Mouse (Mus musculus): ENCODE results near the gene 1700025G04Rik. TPM values are rescaled to one million over a fixed set of nuclear protein-coding genes. Genes with fewer than 3 reads are reported as not detected.

The 1700025G04Rik gene
- polyA plus RNA-seq, 1 experiment from 2014 or later = 17.3 TPM

DNA sequence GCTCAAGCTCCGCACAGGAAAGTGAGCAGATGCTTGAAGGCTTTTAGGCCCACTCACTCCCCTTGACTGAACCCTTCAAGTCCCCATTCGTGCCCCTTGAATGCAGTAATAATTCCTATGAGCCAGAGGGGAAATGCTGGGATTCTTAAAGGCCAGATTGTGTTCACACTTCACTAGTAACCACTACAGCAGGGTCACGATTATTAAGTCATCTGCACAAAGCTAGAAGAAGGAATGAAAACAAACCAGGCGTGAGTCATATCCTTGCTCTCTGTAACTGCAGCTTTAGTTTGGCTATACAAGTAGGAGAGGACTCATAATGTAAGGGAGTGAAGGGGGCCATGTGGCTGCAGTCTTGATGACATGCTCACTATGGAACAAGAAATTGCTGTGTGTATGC lies 182.9 kb downstream of the 1700025G04Rik start:
- Histone ChIP-seq H3K9me3 (replicated peaks; ENCODE audit: control insufficient read depth, low read length) (no peaks in the 10 kb centered on the region), H3K9ac (ENCODE audit: low read length) (no peak overlapping the region), H3K27me3 (ENCODE audit: control insufficient read depth, insufficient read depth, low read length) (no peaks in the 10 kb centered on the region), H3K4me1 (ENCODE audit: control insufficient read depth, insufficient read depth, low read length) (no peaks in the 10 kb centered on the region), H3K27ac (ENCODE audit: low read length) (no peak overlapping the region), H3K4me3 (replicated peaks; ENCODE audit: low read length) (no peak overlapping the region), H3K4me2 (ENCODE audit: low read depth, low read length) (no peak overlapping the region), H3K36me3 (ENCODE audit: control insufficient read depth, insufficient read depth, low read length) (no peaks in the 10 kb centered on the region)
- ATAC-seq (ENCODE audit: insufficient read depth, low FRiP score) = no peak
- 66% methylated on average over 4 of the region's 4 CpGs for WGBS

- ATAC-seq (ENCODE audit: insufficient read depth, low FRiP score) = no peak
- 78% methylated on average over 12 of the region's 12 CpGs for WGBS
- H3K27me3 ChIP-seq (ENCODE audit: control insufficient read depth, insufficient read depth, low read length) = no peaks in the 10 kb centered on the region
- H3K4me2 ChIP-seq (ENCODE audit: low read depth, low read length) = no peak overlapping the region
- H3K9ac ChIP-seq (ENCODE audit: low read length) = no peak overlapping the region
- no peak overlapping the region for H3K27ac ChIP-seq (ENCODE audit: low read length)
- H3K9me3 ChIP-seq (replicated peaks; ENCODE audit: control insufficient read depth, low read length) = no peaks in the 10 kb centered on the region
- H3K4me3 ChIP-seq (replicated peaks; ENCODE audit: low read length) = no peak overlapping the region
- no peaks in the 10 kb centered on the region for H3K4me1 ChIP-seq (ENCODE audit: control insufficient read depth, insufficient read depth, low read length)
- H3K36me3 ChIP-seq (ENCODE audit: control insufficient read depth, insufficient read depth, low read length) = no peaks in the 10 kb centered on the region
Observed at GRCm38 (mm10) chr1:151900706-151901360, 189.1 kb downstream of the 1700025G04Rik start.

DNA sequence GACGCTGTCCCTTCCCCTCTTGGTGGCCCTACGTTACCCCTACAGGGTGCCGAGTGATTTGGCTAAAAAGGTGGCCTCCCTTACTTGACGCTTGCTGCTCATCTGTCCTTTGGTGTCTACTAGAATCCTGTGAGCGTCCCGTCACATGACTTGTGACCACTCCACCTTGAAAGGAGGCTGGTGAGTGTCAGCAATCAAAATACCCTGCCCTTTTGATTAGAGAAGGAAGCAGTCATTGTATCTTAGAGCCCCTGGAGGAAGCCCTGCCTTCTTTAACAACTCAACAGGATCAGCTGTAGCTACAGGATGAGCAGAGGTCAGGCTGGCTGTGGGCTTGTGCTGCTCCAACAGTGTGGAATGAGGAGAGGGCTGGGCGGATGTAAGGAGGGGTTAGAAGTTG lies 190.0 kb downstream of the 1700025G04Rik start:
- ATAC-seq (ENCODE audit: insufficient read depth, low FRiP score) = no peak

DNA sequence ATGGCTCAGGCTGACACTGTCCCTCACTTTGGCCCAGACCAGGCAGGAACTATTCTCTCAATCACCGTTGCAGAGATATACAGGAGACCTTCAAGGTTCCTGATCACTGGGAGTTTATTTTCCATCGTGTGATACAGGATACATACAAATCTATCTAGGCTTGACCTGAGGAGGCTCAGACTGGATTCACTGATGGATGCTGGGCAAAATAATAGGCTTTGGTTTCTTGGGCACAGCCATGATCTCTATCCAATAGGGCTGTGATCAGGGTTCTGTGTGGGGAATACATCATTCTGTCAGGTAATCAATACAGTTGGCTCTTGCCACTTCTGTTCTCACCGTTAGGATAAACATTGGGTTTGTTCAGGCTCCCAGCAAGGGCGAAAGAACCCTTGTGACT lies 194.5 kb downstream of the 1700025G04Rik start:
- H3K4me1 ChIP-seq (ENCODE audit: control insufficient read depth, insufficient read depth, low read length) = peaks cover 7% of the 10 kb centered on the region
- no peak for ATAC-seq (ENCODE audit: insufficient read depth, low FRiP score)
- no peaks in the 10 kb centered on the region for H3K9me3 ChIP-seq (replicated peaks; ENCODE audit: control insufficient read depth, low read length)
- H3K36me3 ChIP-seq (ENCODE audit: control insufficient read depth, insufficient read depth, low read length) = no peaks in the 10 kb centered on the region
- H3K27ac ChIP-seq (ENCODE audit: low read length) = no peak overlapping the region
- H3K27me3 ChIP-seq (ENCODE audit: control insufficient read depth, insufficient read depth, low read length) = no peaks in the 10 kb centered on the region
- no peak overlapping the region for H3K4me2 ChIP-seq (ENCODE audit: low read depth, low read length)
- WGBS = 55% methylated on average over 4 of the region's 4 CpGs
- H3K4me3 ChIP-seq (replicated peaks; ENCODE audit: low read length) = no peak overlapping the region
- no peak overlapping the region for H3K9ac ChIP-seq (ENCODE audit: low read length)

More for the DNA sequence above, 190.0 kb downstream of the 1700025G04Rik start:
- Histone ChIP-seq H3K9ac (ENCODE audit: low read length) (no peak overlapping the region), H3K36me3 (ENCODE audit: control insufficient read depth, insufficient read depth, low read length) (no peaks in the 10 kb centered on the region), H3K9me3 (replicated peaks; ENCODE audit: control insufficient read depth, low read length) (no peaks in the 10 kb centered on the region), H3K27me3 (ENCODE audit: control insufficient read depth, insufficient read depth, low read length) (no peaks in the 10 kb centered on the region), H3K4me3 (replicated peaks; ENCODE audit: low read length) (no peak overlapping the region), H3K4me1 (ENCODE audit: control insufficient read depth, insufficient read depth, low read length) (no peaks in the 10 kb centered on the region), H3K4me2 (ENCODE audit: low read depth, low read length) (no peak overlapping the region), H3K27ac (ENCODE audit: low read length) (no peak overlapping the region)
- 85% methylated on average over 7 of the region's 7 CpGs for WGBS

- Histone ChIP-seq H3K27me3 (ENCODE audit: control insufficient read depth, insufficient read depth, low read length) (no peaks in the 10 kb centered on the region), H3K4me2 (ENCODE audit: low read depth, low read length) (no peak overlapping the region), H3K9ac (ENCODE audit: low read length) (no peak overlapping the region), H3K4me3 (replicated peaks; ENCODE audit: low read length) (no peak overlapping the region), H3K9me3 (replicated peaks; ENCODE audit: control insufficient read depth, low read length) (no peaks in the 10 kb centered on the region), H3K36me3 (ENCODE audit: control insufficient read depth, insufficient read depth, low read length) (no peaks in the 10 kb centered on the region), H3K4me1 (ENCODE audit: control insufficient read depth, insufficient read depth, low read length) (peaks cover 7% of the 10 kb centered on the region), H3K27ac (ENCODE audit: low read length) (no peak overlapping the region)
- ATAC-seq (ENCODE audit: insufficient read depth, low FRiP score) = no peak
- WGBS = 88% methylated on average over 5 of the region's 5 CpGs
Observed at GRCm38 (mm10) chr1:151893976-151894375, 195.9 kb downstream of the 1700025G04Rik start.

GRCm38 (mm10) chr1:151892008-151892407 lies 197.9 kb downstream of the 1700025G04Rik start:
- Histone ChIP-seq H3K9ac (ENCODE audit: low read length) (no peak overlapping the region), H3K27me3 (ENCODE audit: control insufficient read depth, insufficient read depth, low read length) (no peaks in the 10 kb centered on the region), H3K4me2 (ENCODE audit: low read depth, low read length) (no peak overlapping the region), H3K27ac (ENCODE audit: low read length) (no peak overlapping the region), H3K9me3 (replicated peaks; ENCODE audit: control insufficient read depth, low read length) (no peaks in the 10 kb centered on the region), H3K36me3 (ENCODE audit: control insufficient read depth, insufficient read depth, low read length) (no peaks in the 10 kb centered on the region), H3K4me1 (ENCODE audit: control insufficient read depth, insufficient read depth, low read length) (peaks cover 14% of the 10 kb centered on the region), H3K4me3 (replicated peaks; ENCODE audit: low read length) (no peak overlapping the region)
- 76% methylated on average over 5 of the region's 5 CpGs for WGBS
- no peak for ATAC-seq (ENCODE audit: insufficient read depth, low FRiP score)

GRCm38 (mm10) chr1:151891194-151891593 lies 198.7 kb downstream of the 1700025G04Rik start:
- WGBS = 44% methylated on average over 9 of the region's 9 CpGs
- no peaks in the 10 kb centered on the region for H3K9me3 ChIP-seq (replicated peaks; ENCODE audit: control insufficient read depth, low read length)
- peak overlapping the region; percentile 84 for H3K27ac ChIP-seq (ENCODE audit: low read length)
- no peaks in the 10 kb centered on the region for H3K36me3 ChIP-seq (ENCODE audit: control insufficient read depth, insufficient read depth, low read length)
- no peak overlapping the region for H3K9ac ChIP-seq (ENCODE audit: low read length)
- H3K27me3 ChIP-seq (ENCODE audit: control insufficient read depth, insufficient read depth, low read length) = no peaks in the 10 kb centered on the region
- H3K4me3 ChIP-seq (replicated peaks; ENCODE audit: low read length) = no peak overlapping the region
- H3K4me2 ChIP-seq (ENCODE audit: low read depth, low read length) = no peak overlapping the region; the same call in 1 of the 2 replicates
- H3K4me1 ChIP-seq (ENCODE audit: control insufficient read depth, insufficient read depth, low read length) = peaks cover 14% of the 10 kb centered on the region
- ATAC-seq (ENCODE audit: insufficient read depth, low FRiP score) = no peak

- Histone ChIP-seq H3K36me3 (ENCODE audit: control insufficient read depth, insufficient read depth, low read length) (no peaks in the 10 kb centered on the region), H3K4me3 (replicated peaks; ENCODE audit: low read length) (no peak overlapping the region), H3K4me2 (ENCODE audit: low read depth, low read length) (no peak overlapping the region), H3K4me1 (ENCODE audit: control insufficient read depth, insufficient read depth, low read length) (peaks cover 14% of the 10 kb centered on the region), H3K9ac (ENCODE audit: low read length) (no peak overlapping the region), H3K9me3 (replicated peaks; ENCODE audit: control insufficient read depth, low read length) (no peaks in the 10 kb centered on the region), H3K27me3 (ENCODE audit: control insufficient read depth, insufficient read depth, low read length) (no peaks in the 10 kb centered on the region), H3K27ac (ENCODE audit: low read length) (peak overlapping the region; percentile 60)
- ATAC-seq (ENCODE audit: insufficient read depth, low FRiP score) = peak; percentile 61; the same call in 1 of the 2 replicates
- WGBS = 48% methylated on average over 14 of the region's 14 CpGs
Observed at GRCm38 (mm10) chr1:151890041-151890621, 199.8 kb downstream of the 1700025G04Rik start.

- Histone ChIP-seq H3K27ac (ENCODE audit: low read length) (no peak overlapping the region), H3K4me3 (replicated peaks; ENCODE audit: low read length) (no peak overlapping the region), H3K27me3 (ENCODE audit: control insufficient read depth, insufficient read depth, low read length) (no peaks in the 10 kb centered on the region), H3K9ac (ENCODE audit: low read length) (no peak overlapping the region), H3K4me2 (ENCODE audit: low read depth, low read length) (no peak overlapping the region), H3K36me3 (ENCODE audit: control insufficient read depth, insufficient read depth, low read length) (no peaks in the 10 kb centered on the region), H3K9me3 (replicated peaks; ENCODE audit: control insufficient read depth, low read length) (no peaks in the 10 kb centered on the region), H3K4me1 (ENCODE audit: control insufficient read depth, insufficient read depth, low read length) (peaks cover 14% of the 10 kb centered on the region)
- 52% methylated on average over 5 of the region's 5 CpGs for WGBS
- ATAC-seq (ENCODE audit: insufficient read depth, low FRiP score) = no peak
Observed at GRCm38 (mm10) chr1:151887631-151888030, 202.3 kb downstream of the 1700025G04Rik start.

Measured in stomach, embryonic 16.5 days (tissue).